Mouse (Mus musculus): Measurements from ENCODE around the gene Ttc7.

Ttc7 gene

DNA sequence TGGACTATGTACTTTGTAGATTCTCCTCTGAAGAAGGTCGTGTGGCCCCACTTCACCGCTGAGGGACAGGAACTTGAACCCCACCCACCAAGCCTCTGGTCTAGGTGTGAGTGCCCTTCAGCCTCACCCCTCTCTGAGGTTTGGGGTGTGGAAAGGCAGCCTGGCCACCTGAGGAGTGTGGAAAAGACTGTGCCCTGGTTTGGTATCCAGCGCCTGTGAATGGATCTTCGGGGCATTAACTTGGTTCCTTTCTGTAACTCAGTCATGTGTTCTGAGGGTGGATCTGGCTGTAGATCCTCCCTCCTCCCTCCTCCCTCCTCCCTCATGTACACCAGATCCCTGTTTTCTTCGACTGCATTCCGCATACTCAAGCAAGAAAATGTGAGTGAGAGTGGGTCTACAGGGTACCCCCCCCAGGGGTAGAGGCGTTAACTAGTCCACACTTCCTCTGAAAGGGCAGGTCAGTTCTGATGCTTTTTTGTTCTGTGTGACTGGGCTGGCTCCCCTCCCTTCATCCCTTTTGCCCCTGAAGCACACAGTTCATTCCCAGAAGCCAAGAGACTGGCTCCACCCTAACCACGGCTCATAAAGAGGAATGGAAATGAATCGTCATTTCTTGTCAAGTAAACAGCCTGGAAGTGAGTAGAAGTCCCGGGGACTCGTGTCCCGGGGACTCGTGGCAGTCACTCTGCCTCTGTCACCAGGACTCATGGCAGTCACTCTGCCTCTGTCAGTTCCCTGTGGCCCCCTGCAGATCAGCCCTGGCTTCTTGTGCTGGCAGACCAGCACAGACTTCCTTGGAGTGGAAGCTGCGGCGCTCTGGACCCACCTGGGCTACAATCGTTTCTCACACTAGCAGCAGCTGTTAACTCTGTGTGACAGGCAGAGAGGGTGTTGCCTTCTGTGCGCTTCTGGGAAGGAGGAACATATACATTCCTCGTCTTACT is 30.5 kb downstream of the Ttc7 start:
- in situ Hi-C loops (cut with MboI, MseI): no loop called here

DNA sequence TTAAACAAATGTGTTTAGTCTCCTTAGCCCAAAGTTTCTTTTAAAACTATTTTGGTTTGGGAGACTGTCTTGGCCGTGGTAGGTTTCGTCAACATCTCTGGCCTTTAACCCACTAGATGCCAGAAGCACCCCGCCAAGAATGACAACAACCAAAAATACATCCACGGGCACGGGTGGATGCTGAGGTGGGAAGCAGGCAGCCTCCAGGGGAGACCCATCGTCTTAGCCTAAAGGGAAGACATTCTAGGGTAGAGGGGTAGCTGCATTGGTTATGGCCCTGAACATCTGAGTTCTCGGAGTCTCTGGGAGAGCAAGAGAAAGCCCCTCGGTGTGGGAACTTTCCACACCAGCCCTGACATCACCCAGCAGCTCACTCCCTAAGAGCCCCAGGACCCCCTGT is 31.4 kb downstream of the Ttc7 start:
- in situ Hi-C loops (cut with MboI, MseI): no loop called here

DNA sequence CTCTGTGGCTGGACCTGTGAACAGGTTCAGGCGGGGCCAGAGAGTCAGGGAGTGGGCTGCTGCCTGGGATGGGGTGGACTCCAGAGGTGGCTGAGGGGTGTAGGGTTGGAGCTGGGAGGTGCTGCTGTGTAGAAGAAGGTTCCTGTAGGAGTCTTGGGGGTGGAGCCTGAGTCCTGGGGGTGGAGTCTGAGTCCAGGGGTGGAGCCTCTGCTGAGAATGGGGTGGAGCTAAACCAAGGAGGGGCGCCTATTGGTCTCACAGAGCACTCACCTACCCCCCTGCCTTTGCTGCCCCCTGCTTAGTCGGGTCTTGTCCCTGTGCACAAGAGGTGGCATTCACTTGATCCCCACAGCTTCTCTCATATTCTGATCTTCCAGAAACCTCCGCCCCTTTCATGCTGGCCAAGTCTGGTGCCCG is 31.9 kb downstream of the Ttc7 start:
- in situ Hi-C loops (cut with MboI, MseI): no loop called here

GRCm38 (mm10) chr17:87315021-87315531 is 32.4 kb downstream of the Ttc7 start:
- in situ Hi-C loops (cut with MboI, MseI): no loop called here

DNA sequence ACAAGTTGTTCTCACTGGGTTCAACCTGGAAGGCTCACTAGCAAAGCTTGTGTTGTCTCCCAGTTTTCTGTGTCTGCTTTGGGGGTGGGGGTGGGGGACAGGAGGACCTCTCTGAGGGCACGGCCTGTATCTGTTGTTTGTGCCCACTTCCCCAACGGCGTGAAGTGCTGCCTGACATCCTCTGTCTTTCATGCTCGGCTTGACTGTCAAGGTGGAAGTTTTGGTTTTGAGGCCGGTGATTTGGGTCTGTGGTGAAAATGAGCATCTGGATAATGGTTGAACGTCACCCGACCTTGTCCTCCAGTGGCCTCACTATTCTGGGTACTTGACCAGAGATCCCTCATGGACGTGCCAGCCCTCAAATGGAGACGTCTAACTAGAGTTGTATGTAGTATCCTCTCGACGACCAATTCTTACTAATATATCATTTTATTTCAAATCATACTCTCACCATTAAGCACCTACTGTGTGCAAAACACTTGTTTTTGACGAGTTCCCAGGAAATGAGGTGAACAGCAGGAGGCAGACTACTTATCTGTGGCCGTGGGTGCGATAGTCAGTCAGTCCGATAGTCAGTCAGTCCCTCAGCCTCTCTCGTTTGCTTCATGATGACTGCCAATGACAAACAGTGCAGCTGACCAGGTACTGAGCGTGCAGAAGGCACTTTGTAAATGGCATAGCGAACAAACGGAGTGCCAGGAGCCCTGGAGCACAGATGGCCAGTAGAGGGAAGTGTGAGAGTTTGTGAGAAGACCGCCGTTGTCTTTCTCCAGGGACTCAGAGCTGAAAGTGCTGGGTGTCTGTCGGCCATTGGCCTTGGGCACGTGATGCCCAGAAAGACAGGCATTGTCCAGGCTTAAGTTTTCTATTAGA is 33.4 kb downstream of the Ttc7 start:
- in situ Hi-C loops (cut with MboI, MseI): no loop called here

DNA sequence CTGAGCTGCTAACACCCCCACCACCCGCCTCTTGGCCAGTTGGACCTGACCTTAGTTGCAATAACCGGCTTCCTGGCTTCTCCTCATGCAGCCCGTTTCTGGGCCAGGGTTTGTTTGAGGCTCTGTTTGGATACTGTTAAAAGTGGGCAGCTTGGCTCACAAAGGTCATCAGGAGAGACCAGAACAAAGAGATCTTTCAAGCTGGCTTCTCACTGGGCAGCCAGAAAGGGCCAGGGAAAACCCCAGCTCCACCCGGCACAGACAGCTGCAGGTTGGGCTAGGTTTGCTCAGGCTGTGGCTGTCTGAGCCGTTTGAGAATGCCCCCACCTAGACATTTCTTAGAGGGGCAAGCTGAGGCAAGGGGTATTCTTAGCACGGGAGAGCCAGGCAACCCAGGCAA is 34.6 kb downstream of the Ttc7 start:
- in situ Hi-C loops (cut with MboI, MseI): no loop called here

- in situ Hi-C loops (cut with MboI, MseI): no loop called here
Measured at GRCm38 (mm10) chr17:87317947-87318346, 35.3 kb downstream of the Ttc7 start.

- in situ Hi-C loops (cut with MboI, MseI): loop anchor here (5.0 kb wide), 1 partner anchor 246 kb away; no protein-coding TSS in a partner anchor
Measured at GRCm38 (mm10) chr17:87321673-87322072, 39.0 kb downstream of the Ttc7 start.

- in situ Hi-C loops (cut with MboI, MseI): loop anchor here (5.0 kb wide), 1 partner anchor 244 kb away; no protein-coding TSS in a partner anchor
Measured at GRCm38 (mm10) chr17:87323215-87323614, 40.5 kb downstream of the Ttc7 start.

- in situ Hi-C loops (cut with MboI, MseI): no loop called here
Measured at GRCm38 (mm10) chr17:87325501-87325900, 42.8 kb downstream of the Ttc7 start.

- in situ Hi-C loops (cut with MboI, MseI): no loop called here
Measured at GRCm38 (mm10) chr17:87326987-87327386, 44.3 kb downstream of the Ttc7 start.

GRCm38 (mm10) chr17:87327645-87328044 is 45.0 kb downstream of the Ttc7 start:
- in situ Hi-C loops (cut with MboI, MseI): no loop called here

DNA sequence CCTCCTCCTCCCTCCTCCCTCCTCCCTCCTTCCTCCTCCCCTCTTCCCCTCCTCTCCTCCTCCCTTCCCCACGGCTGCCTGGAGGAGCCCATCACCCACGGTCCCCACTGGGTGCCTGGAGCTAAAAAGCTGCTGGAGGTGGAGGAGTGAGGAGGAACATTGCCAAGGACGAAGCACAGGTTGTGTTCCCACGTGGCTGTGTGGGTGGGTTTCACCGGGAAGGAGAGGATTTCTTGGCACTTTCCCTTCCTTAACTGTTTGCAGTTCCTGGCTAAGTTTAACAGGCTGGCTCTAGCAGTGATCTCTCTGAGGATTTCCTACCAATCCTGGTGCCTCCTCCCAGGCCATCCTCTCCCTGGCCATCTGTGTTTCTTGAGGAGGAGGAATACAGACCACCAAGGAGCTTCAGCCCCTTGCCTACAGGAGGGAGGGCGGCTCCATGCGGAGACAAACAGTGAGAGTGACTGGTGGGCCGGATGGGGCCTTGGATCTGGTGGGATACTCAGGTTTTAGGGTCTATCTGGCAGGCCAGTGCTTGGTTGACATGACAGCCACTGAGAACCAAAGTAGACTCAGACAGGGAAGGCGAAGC is 45.6 kb downstream of the Ttc7 start:
- in situ Hi-C loops (cut with MboI, MseI): no loop called here

DNA sequence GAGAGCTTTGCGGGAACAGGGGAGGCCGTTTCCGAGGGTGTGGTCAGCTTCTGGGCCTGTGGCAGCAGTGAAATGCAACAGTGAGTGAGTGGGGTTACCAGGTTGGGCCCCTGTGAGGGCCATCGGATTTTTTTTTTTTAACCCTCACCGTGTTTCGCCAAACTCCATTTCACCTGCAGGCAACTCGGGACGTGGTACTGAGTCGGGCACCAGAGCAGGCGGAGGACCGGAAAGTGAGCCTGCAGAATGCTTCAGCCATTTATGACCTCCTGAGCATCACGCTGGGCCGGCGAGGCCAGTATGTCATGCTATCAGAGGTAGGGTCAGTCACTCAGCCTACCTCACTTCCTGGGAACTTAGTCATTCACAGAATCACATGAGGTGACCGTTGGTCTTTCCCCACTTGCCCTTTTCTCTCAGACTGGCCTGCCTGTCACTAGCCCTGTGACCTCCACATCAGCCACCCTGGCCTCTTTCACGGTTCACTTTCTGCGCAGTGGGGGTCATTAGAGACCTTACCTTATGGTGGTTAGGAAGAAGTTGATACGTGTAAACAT is 46.5 kb downstream of the Ttc7 start:
- in situ Hi-C loops (cut with MboI, MseI): no loop called here

GRCm38 (mm10) chr17:87330250-87330920 is 47.7 kb downstream of the Ttc7 start:
- in situ Hi-C loops (cut with MboI, MseI): no loop called here

DNA sequence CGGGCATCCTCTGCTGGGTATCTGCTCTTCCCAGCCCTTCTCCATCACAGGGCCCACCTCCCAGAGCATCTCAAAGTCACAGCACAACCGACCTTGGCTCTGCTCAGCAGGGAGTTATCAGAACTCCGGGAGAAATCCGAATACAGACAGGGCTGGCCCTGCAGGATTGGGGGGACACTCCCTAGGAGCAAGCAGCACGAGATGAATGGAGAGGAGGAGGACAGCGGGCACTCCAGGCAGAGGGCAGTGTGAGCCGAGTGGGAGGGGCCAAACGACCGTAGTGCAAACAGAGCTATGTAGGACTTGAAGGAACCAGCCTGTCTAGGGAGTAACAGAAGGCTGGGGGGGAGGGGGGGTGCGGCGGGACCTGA is 48.2 kb downstream of the Ttc7 start:
- in situ Hi-C loops (cut with MboI, MseI): no loop called here

DNA sequence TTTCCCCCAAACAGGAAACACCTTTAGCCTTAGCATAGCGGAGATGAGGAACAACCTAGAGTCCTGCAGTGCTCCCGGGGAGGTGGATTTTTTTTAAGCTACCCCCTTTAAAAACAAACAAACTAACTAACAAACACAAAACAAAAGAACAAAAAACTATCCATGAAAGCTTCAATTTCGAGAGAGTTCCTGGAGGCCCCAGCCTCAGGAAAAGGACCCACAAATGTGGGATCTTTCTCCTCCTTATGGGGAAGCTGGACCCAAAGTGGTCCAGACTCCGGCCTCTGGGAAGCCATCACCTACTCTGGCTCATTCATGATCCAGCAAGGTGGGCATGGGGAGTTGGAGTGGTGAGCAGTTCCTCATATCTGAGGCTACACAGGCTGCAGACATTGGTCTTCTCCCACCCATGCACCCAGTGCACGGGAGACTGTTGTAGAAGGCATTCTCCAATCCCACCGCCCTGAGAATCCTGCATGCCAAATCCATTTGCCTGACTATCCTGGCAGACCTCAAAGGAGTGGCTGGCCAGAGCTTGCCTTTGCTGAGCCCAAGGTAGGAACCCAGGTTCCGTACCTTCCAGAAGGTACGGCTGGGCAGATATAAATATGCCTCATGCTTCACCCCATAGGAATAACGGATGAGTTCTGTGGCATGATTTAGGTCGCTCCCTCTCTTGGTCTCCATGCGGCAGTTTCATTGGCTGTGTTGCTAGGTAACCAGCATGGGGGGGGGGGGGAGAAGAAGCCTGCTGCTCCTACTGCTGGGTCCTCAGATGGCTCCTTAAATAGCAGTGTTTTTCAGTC is 48.9 kb downstream of the Ttc7 start:
- in situ Hi-C loops (cut with MboI, MseI): no loop called here

- in situ Hi-C loops (cut with MboI, MseI): no loop called here
Measured at GRCm38 (mm10) chr17:87332142-87332815, 49.6 kb downstream of the Ttc7 start.

GRCm38 (mm10) chr17:87332887-87333286 is 50.2 kb downstream of the Ttc7 start:
- in situ Hi-C loops (cut with MboI, MseI): no loop called here
